Mouse (Mus musculus) liver, postnatal 0 days (tissue): Measurements from ENCODE around the gene Robo1.

Experiments
- CTCF ChIP-seq: sonication (generic); IDR thresholded peaks from 2 replicates; pipeline ENCODE4 v1.5.1; 2016; ENCODE audit warnings: antibody characterized with exemption, low read depth
- EP300 ChIP-seq: IDR thresholded peaks from 2 replicates; pipeline ENCODE4 v1.6.1; 2016; ENCODE audit warnings: antibody characterized with exemption, low read depth, mild to moderate bottlenecking

- TF ChIP-seq CTCF = no peak
- no peak for TF ChIP-seq EP300
These were observed 503.8 kb downstream of the Robo1 start for GRCm38 (mm10) chr16:72811908-72812307.
